Mouse (Mus musculus): Measurements from ENCODE around the gene Ddx21. TPM values are rescaled to one million over a fixed set of nuclear protein-coding genes. Genes with fewer than 3 reads are reported as not detected.
A peak's percentile ranks its signal among the peaks of the same experiment; 100 is the strongest.
"Not testable (repeated sequence)": the region's sequence is repeated elsewhere in the genome, so short reads cannot be mapped to it uniquely, and the experiment has no call there.

The Ddx21 gene
- polyA plus RNA-seq, 1 experiment from 2014 or later, result 41.2 TPM

DNA sequence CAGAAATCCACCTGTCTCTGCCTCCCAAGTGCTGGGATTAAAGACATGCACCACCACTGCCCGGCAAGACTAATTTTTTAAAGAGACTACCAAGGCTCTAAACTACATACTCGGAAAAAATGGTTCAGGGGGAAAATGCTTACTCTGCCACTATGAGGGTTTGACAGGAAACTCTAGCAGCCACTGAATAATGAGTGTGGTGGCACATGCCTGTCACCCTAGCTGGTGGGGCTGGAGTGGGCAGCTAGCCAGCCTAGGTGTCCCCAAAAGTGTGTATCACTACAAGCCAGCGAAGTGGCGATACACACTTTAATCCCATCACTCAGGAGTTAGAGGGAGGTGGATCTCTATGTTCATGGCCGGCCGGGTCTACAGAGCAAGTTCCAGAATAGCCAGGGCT lies 2.0 kb downstream of the Ddx21 start:
- peaks cover 2% of the 10 kb centered on the region; the same call in 1 of the 2 replicates for H3K36me3 ChIP-seq (ENCODE audit: control insufficient read depth, insufficient read depth, low read length)
- H3K27me3 ChIP-seq (ENCODE audit: control insufficient read depth, insufficient read depth, low read length), result no peaks in the 10 kb centered on the region
- no peak for ATAC-seq (replicated peaks; ENCODE audit: low FRiP score)
- H3K9me3 ChIP-seq (ENCODE audit: control insufficient read depth, low read length), result no peaks in the 10 kb centered on the region
- H3K27ac ChIP-seq (ENCODE audit: low read depth, low read length), result no peak overlapping the region
- no peak overlapping the region for H3K4me2 ChIP-seq (ENCODE audit: low read depth, low read length, severe bottlenecking)
- 0 out of 2 replicates have a peak, but pooled peaks cover 5% of the 10 kb centered on the region for H3K4me1 ChIP-seq (replicated peaks; ENCODE audit: control insufficient read depth, insufficient read depth, low read length)
- no peak overlapping the region for H3K4me3 ChIP-seq (ENCODE audit: low read depth, low read length)
- 89% methylated on average over 6 of the region's 6 CpGs for WGBS
- no peak for DNase-seq (ENCODE audit: low spot score)
- no peak overlapping the region for H3K9ac ChIP-seq (ENCODE audit: low read length)

DNA sequence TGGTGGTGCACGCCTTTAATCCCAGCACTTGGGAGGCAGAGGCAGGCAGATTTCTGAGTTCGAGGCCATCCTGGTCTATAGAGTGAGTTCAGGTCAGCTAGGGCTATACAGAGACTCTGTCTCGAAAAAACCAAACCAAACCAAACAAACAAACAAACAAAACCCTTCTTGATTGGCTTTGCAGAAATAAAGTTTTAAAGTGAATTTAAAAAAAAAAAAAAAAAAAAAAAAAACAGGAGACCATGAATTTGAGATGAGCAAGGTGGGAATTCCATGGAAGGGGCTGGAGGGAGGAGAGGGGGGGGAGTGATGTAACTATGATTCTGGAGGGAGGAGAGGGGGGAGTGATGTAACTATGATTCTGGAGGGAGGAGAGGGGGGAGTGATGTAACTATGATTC lies 2.8 kb downstream of the Ddx21 start:
- not testable (repeated sequence) for H3K4me2 ChIP-seq (ENCODE audit: low read depth, low read length, severe bottlenecking); H3K36me3 ChIP-seq (ENCODE audit: control insufficient read depth, insufficient read depth, low read length); ATAC-seq (replicated peaks; ENCODE audit: low FRiP score); H3K9ac ChIP-seq (ENCODE audit: low read length); DNase-seq (ENCODE audit: low spot score); H3K27me3 ChIP-seq (ENCODE audit: control insufficient read depth, insufficient read depth, low read length); H3K4me3 ChIP-seq (ENCODE audit: low read depth, low read length); H3K27ac ChIP-seq (ENCODE audit: low read depth, low read length); H3K9me3 ChIP-seq (ENCODE audit: control insufficient read depth, low read length); H3K4me1 ChIP-seq (replicated peaks; ENCODE audit: control insufficient read depth, insufficient read depth, low read length)
- WGBS, result 83% methylated on average over 3 of the region's 3 CpGs

GRCm38 (mm10) chr10:62592496-62592895 lies 9.6 kb downstream of the Ddx21 start:
- H3K4me1 ChIP-seq (replicated peaks; ENCODE audit: control insufficient read depth, insufficient read depth, low read length), result no peaks in the 10 kb centered on the region
- no peak overlapping the region for H3K27ac ChIP-seq (ENCODE audit: low read depth, low read length)
- no peak overlapping the region for H3K4me3 ChIP-seq (ENCODE audit: low read depth, low read length)
- no peak overlapping the region for H3K9ac ChIP-seq (ENCODE audit: low read length)
- no peak overlapping the region for H3K4me2 ChIP-seq (ENCODE audit: low read depth, low read length, severe bottlenecking)
- H3K36me3 ChIP-seq (ENCODE audit: control insufficient read depth, insufficient read depth, low read length), result peaks cover 17% of the 10 kb centered on the region
- DNase-seq (ENCODE audit: low spot score), result no peak
- H3K27me3 ChIP-seq (ENCODE audit: control insufficient read depth, insufficient read depth, low read length), result no peaks in the 10 kb centered on the region
- H3K9me3 ChIP-seq (ENCODE audit: control insufficient read depth, low read length), result no peaks in the 10 kb centered on the region
- 92% methylated on average over 7 of the region's 7 CpGs for WGBS
- no peak for ATAC-seq (replicated peaks; ENCODE audit: low FRiP score)

GRCm38 (mm10) chr10:62590200-62590599 lies 11.9 kb downstream of the Ddx21 start:
- H3K36me3 ChIP-seq (ENCODE audit: control insufficient read depth, insufficient read depth, low read length), result peaks cover 23% of the 10 kb centered on the region
- H3K27ac ChIP-seq (ENCODE audit: low read depth, low read length), result no peak overlapping the region
- no peak overlapping the region for H3K4me3 ChIP-seq (ENCODE audit: low read depth, low read length)
- no peak overlapping the region for H3K4me2 ChIP-seq (ENCODE audit: low read depth, low read length, severe bottlenecking)
- no peaks in the 10 kb centered on the region for H3K4me1 ChIP-seq (replicated peaks; ENCODE audit: control insufficient read depth, insufficient read depth, low read length)
- no peaks in the 10 kb centered on the region for H3K27me3 ChIP-seq (ENCODE audit: control insufficient read depth, insufficient read depth, low read length)
- DNase-seq (ENCODE audit: low spot score) (peak; percentile 83), ATAC-seq (replicated peaks; ENCODE audit: low FRiP score) (0 out of 2 replicates have a peak, but pooled peaks have one; percentile 46)
- WGBS, result 53% methylated on average over 6 of the region's 6 CpGs
- H3K9me3 ChIP-seq (ENCODE audit: control insufficient read depth, low read length), result no peaks in the 10 kb centered on the region
- H3K9ac ChIP-seq (ENCODE audit: low read length), result no peak overlapping the region

GRCm38 (mm10) chr10:62588616-62589015 lies 13.5 kb downstream of the Ddx21 start:
- 90% methylated on average over 4 of the region's 4 CpGs for WGBS

DNA sequence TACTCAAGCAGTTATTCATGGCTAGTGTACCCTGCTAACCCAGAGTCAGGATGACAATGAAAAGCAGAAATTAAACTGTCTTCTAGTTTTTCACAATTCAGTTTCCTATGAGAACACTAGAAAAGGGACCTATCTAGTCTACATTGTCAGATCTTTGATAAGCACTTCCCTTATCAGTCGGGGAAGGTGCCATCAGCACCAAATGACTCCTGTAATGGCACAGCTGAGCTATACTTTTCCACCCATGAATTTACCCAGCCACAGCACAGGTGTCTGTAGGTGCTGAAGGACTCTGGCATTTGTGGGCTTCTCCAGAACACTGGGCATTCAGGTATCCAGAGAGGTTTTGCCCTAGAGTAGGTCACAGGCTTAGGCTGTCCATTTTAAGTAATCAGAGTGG lies 18.8 kb downstream of the Ddx21 start:
- no peak for DNase-seq (ENCODE audit: low spot score)
- ATAC-seq (replicated peaks; ENCODE audit: low FRiP score), result no peak
- H3K4me3 ChIP-seq (ENCODE audit: low read depth, low read length), result no peak overlapping the region
- H3K36me3 ChIP-seq (ENCODE audit: control insufficient read depth, insufficient read depth, low read length), result peaks cover 23% of the 10 kb centered on the region
- no peak overlapping the region for H3K4me2 ChIP-seq (ENCODE audit: low read depth, low read length, severe bottlenecking)
- H3K27ac ChIP-seq (ENCODE audit: low read depth, low read length), result no peak overlapping the region
- no peaks in the 10 kb centered on the region; the same call in 1 of the 2 replicates for H3K4me1 ChIP-seq (replicated peaks; ENCODE audit: control insufficient read depth, insufficient read depth, low read length)
- no peaks in the 10 kb centered on the region for H3K9me3 ChIP-seq (ENCODE audit: control insufficient read depth, low read length)
- WGBS, result 94% methylated on average over 1 of the region's 1 CpGs
- H3K9ac ChIP-seq (ENCODE audit: low read length), result no peak overlapping the region
- H3K27me3 ChIP-seq (ENCODE audit: control insufficient read depth, insufficient read depth, low read length), result no peaks in the 10 kb centered on the region

More at GRCm38 (mm10) chr10:62588616-62589015, 13.5 kb downstream of the Ddx21 start:
- H3K27me3 ChIP-seq (ENCODE audit: control insufficient read depth, insufficient read depth, low read length), result no peaks in the 10 kb centered on the region
- H3K27ac ChIP-seq (ENCODE audit: low read depth, low read length), result no peak overlapping the region
- DNase-seq (ENCODE audit: low spot score) (no peak), ATAC-seq (replicated peaks; ENCODE audit: low FRiP score) (no peak)
- H3K4me1 ChIP-seq (replicated peaks; ENCODE audit: control insufficient read depth, insufficient read depth, low read length), result no peaks in the 10 kb centered on the region
- H3K9me3 ChIP-seq (ENCODE audit: control insufficient read depth, low read length), result no peaks in the 10 kb centered on the region
- H3K4me2 ChIP-seq (ENCODE audit: low read depth, low read length, severe bottlenecking), result no peak overlapping the region
- H3K4me3 ChIP-seq (ENCODE audit: low read depth, low read length), result no peak overlapping the region
- no peak overlapping the region for H3K9ac ChIP-seq (ENCODE audit: low read length)
- H3K36me3 ChIP-seq (ENCODE audit: control insufficient read depth, insufficient read depth, low read length), result peaks cover 30% of the 10 kb centered on the region

DNA sequence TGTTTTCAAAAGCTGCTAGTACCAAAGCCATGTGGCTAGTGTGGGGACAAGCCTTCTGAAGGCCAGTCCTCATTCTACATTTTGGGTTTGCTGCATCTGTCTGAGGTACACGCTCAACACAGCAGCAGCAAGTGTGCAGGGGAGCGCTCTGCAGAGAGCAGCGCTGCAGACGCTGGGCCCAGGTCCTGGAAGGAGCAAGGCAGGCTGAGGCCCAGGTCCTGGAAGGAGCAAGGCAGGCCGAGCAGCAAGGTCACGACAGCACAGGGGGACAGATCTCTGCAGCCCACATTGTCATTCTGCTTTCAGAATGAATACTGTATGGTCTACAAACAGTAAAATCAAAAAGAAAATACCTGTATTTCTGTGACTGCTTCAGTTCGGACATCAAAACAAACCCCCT lies 19.4 kb downstream of the Ddx21 start:
- Histone ChIP-seq H3K9ac (ENCODE audit: low read length) (no peak overlapping the region), H3K4me2 (ENCODE audit: low read depth, low read length, severe bottlenecking) (no peak overlapping the region), H3K36me3 (ENCODE audit: control insufficient read depth, insufficient read depth, low read length) (peaks cover 19% of the 10 kb centered on the region), H3K27ac (ENCODE audit: low read depth, low read length) (no peak overlapping the region), H3K27me3 (ENCODE audit: control insufficient read depth, insufficient read depth, low read length) (no peaks in the 10 kb centered on the region), H3K4me3 (ENCODE audit: low read depth, low read length) (no peak overlapping the region), H3K9me3 (ENCODE audit: control insufficient read depth, low read length) (no peaks in the 10 kb centered on the region), H3K4me1 (replicated peaks; ENCODE audit: control insufficient read depth, insufficient read depth, low read length) (no peaks in the 10 kb centered on the region; the same call in 1 of the 2 replicates)
- no peak for DNase-seq (ENCODE audit: low spot score)
- ATAC-seq (replicated peaks; ENCODE audit: low FRiP score), result no peak
- WGBS, result 87% methylated on average over 7 of the region's 7 CpGs

GRCm38 (mm10) chr10:62582263-62582662 lies 19.8 kb downstream of the Ddx21 start:
- DNase-seq (ENCODE audit: low spot score), result no peak
- WGBS, result 92% methylated on average over 17 of the region's 17 CpGs
- Histone ChIP-seq H3K4me2 (ENCODE audit: low read depth, low read length, severe bottlenecking) (no peak overlapping the region), H3K4me1 (replicated peaks; ENCODE audit: control insufficient read depth, insufficient read depth, low read length) (no peaks in the 10 kb centered on the region; the same call in 1 of the 2 replicates), H3K27me3 (ENCODE audit: control insufficient read depth, insufficient read depth, low read length) (no peaks in the 10 kb centered on the region), H3K36me3 (ENCODE audit: control insufficient read depth, insufficient read depth, low read length) (peaks cover 15% of the 10 kb centered on the region), H3K27ac (ENCODE audit: low read depth, low read length) (no peak overlapping the region), H3K9ac (ENCODE audit: low read length) (no peak overlapping the region), H3K4me3 (ENCODE audit: low read depth, low read length) (no peak overlapping the region), H3K9me3 (ENCODE audit: control insufficient read depth, low read length) (no peaks in the 10 kb centered on the region)
- no peak for ATAC-seq (replicated peaks; ENCODE audit: low FRiP score)

DNA sequence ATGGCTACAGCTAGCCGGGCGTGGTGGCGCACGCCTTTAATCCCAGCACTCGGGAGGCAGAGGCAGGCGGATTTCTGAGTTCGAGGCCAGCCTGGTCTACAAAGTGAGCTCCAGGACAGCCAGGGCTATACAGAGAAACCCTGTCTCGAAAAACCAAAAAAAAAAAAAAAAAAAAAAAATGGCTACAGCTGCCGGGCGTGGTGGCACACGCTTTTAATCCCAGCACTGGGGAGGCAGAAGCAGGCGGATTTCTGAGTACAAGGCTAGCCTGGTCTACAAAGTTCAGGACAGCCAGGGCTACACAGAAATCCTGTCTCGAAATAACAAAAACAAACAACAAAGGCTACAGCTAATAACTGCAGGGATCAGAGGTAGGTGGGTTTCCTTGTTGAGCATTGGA lies 23.0 kb downstream of the Ddx21 start:
- H3K36me3 ChIP-seq (ENCODE audit: control insufficient read depth, insufficient read depth, low read length); ATAC-seq (replicated peaks; ENCODE audit: low FRiP score); H3K27me3 ChIP-seq (ENCODE audit: control insufficient read depth, insufficient read depth, low read length); DNase-seq (ENCODE audit: low spot score); H3K4me3 ChIP-seq (ENCODE audit: low read depth, low read length); H3K9me3 ChIP-seq (ENCODE audit: control insufficient read depth, low read length); H3K9ac ChIP-seq (ENCODE audit: low read length); H3K4me1 ChIP-seq (replicated peaks; ENCODE audit: control insufficient read depth, insufficient read depth, low read length); H3K4me2 ChIP-seq (ENCODE audit: low read depth, low read length, severe bottlenecking); H3K27ac ChIP-seq (ENCODE audit: low read depth, low read length): not testable (repeated sequence)
- 92% methylated on average over 12 of the region's 13 CpGs for WGBS

Measured in forebrain, embryonic 11.5 days (tissue).